Mouse (Mus musculus): ENCODE data around the gene Myo18b. TPM values are rescaled to one million over a fixed set of nuclear protein-coding genes. Genes with fewer than 3 reads are reported as not detected.
A peak's percentile ranks its signal among the peaks of the same experiment; 100 is the strongest.

Gene Myo18b
- total RNA-seq, 2 experiments from 2014 or later: 309 to 349 TPM

GRCm38 (mm10) chr5:112877391-112878115 lies 18.6 kb downstream of the Myo18b start:
- no peak for DNase-seq (ENCODE audit: low spot score)

- DNase-seq (ENCODE audit: low spot score): peak; percentile 48
Measured at GRCm38 (mm10) chr5:112876846-112877390, 19.2 kb downstream of the Myo18b start.

- DNase-seq (ENCODE audit: low spot score): no peak
Measured at GRCm38 (mm10) chr5:112872999-112873398, 23.2 kb downstream of the Myo18b start.

DNA sequence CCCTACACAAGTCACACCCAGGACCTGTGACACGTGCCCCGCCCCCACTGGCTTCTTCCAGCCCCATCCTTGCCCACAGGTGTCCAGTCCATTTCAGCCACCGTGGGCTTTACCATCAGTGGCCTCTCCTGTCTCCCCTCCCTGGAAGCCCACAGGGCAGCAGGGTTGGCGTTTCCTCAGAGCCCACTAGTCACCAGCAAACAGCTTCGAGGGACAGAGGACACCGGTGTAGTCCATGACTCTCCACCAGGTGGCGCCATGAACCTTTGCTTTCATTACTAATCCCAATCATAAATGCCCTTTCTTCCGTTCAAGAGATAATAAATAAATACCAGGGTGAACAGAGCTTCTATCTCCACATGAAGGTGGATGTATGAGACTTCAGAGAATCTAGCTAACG lies 25.4 kb downstream of the Myo18b start:
- peak; percentile 75 for DNase-seq (ENCODE audit: low spot score)

DNA sequence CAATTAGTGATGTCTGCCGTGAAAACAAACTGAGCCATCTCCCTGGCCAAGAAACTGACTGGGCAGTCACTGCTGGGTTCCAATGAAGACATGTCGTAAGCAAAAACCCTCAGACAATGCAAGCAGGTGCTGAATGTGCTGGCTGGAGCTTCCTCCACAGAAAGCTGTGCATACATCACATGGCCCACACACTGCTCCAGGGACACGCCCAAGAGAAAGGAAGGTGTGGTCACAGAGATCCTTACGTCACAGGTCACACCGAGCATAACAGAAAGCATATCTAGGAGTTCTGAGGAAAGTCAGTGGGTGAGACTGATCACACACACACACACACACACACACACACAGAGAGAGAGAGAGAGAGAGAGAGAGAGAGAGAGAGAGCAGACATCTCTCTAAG lies 27.5 kb downstream of the Myo18b start:
- DNase-seq (ENCODE audit: low spot score): no peak

DNA sequence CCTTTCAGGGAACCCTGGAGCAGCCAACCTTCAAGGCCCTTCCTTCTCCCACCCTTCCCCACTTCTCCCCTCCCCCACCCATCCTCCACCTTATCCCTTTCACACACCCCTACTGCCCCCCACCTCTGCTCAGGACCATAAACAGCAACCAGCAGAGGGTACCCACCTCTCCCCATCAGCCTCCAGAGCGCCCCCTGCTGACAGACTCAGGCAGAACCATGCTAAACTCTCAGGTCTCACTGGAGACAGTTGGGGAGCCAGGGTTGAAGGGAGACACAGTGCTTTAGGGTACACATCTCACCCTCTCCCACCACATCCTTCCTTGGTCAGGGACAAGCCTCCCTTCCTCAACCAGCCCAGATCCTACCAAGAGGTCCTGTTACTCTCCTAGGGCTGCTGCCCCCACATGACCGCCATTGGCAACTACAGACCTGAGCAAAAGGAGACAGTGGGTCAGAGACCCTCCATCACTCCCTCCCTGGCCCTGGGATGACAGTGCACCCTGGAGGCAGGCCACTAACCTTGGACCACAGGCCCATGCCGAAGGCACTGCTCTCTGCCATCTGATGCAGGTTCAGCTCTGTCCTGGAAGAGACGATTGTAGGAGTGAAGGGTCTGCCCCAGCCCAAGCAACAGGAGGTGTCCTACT lies 31.3 kb downstream of the Myo18b start:
- no peak for DNase-seq (ENCODE audit: low spot score)

DNA sequence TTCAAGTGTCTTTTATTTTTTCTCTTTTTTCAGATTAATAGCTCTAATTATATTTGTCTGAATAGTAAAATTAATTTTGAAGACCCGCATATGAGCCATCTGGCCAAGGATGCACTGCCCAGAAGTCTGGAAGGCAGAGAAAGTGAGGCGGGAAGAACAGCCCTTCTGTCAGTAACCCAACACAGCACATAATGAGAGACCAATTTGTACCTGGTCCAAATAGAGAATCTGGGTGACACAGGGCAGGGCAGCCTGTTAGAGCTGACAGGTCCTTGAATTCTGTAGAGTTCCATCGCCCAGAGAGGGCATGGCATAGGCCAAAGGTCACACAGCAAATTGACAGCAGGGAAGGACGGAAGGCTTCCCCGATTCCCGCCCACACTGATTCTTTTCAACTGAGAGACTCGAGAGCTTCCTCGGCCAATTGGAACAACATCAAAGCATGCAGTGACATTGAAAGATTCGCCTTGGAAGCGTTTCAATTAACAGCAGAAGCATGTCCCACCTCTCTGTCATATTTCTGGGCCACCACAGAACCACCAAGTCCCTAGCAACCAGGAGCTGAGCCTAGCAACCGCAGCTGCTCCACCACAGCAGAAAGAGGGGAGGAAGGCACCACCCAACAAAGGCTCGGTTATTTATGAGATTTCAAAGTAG lies 36.7 kb downstream of the Myo18b start:
- DNase-seq (ENCODE audit: low spot score): no peak

DNA sequence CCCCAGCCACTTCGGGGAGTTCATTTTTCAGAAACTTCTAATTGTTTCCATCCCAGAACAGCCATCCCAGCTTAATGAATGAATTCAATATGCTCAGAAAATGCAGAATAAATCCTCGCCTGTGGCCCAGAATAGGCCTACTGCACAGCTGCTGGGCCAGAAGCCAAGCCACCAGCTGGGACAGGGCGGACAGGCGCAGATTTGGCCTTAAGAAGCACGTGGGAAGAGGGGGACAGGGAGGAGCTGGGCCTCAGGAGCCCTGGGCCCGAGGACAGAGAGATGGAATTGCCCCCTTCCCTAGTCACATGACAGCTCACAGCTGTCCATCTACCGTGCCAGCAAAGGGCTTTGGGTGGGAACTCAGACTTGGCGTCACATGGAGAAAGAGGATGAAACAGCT lies 43.0 kb downstream of the Myo18b start:
- DNase-seq (ENCODE audit: low spot score): peak; percentile 82

DNA sequence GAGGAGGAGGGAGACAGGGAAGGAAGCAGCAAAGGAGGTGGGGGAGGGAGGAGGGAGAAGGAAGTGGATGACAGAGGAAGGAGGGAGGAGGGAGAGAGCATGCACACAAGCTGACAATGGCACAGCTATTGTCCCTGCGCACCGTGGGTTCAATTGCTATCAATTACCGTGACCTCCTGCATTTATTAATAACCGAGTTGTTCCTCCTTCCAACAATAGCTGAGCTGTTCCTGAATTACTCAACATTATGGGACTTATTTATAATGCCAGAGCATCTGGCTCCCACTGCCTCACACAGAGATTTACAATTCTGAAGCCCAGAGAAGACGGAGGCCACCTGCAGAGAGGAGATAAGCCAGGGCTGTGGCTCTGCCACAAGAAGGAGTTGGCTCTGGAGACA lies 44.8 kb downstream of the Myo18b start:
- DNase-seq (ENCODE audit: low spot score): no peak

DNA sequence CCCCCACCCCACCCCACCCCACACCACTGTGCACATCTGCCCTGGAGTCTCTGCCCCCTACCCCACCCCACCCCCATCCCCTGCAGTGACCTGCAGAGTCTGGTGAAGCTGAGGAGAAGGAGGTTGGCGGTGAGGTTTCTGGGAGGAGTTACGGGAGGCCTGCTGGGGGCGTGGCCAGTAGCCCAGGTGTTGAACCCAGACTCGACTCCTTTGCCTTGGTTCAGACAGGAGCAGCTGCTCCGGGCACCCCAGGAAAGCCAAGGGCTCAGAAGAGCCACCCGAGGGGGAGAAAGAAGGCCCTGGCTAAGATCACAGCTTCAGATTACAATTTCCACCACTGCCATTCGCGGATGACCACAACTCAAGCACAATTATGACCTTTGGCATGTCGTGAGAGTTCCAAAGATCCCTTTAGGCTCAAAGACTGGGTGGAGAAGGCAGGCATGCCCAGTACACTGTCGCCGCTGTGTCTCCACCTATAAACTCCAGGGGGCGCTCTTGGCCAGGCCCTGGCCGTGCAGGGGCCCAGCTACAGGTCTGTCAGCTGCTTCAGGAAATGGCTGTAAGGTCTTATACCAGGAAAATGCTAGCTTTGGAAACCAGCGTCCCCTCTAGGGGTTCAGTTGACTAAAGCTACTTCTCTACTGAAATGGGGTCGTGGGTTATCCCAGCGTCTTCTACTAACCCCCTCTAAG lies 47.4 kb downstream of the Myo18b start:
- peak; percentile 52 for DNase-seq (ENCODE audit: low spot score)

GRCm38 (mm10) chr5:112847985-112848542 lies 48.1 kb downstream of the Myo18b start:
- no peak for DNase-seq (ENCODE audit: low spot score)

GRCm38 (mm10) chr5:112846146-112846545 lies 50.0 kb downstream of the Myo18b start:
- DNase-seq (ENCODE audit: low spot score): no peak

GRCm38 (mm10) chr5:112844460-112844859 lies 51.7 kb downstream of the Myo18b start:
- no peak for DNase-seq (ENCODE audit: low spot score)

DNA sequence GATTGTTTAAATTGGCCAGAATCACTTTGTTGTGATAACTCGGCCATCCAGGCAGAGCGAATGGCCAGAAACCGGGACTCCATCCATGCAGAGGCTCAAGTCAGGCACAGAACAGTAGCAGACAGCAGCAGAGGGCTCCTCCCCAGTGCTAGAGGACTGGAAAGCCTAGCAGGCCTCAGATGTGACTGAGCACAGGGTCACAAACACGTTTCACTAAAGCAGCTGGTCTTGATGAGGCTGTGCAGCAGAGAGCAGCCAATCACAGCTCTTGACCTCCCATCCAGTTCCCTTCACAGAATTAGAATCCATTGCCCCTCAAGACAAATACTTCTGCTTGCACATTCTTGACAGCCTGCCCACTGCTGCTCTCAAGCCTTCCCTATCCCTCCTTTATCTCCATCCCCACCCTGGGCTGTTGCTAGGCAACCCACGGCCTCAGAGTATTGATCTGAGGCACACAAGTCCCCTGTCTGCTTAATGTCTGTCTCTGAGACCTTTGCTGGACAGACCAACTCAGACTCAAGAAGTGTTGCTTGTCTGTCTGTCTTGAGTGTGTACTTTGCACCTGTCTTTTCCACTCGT lies 52.4 kb downstream of the Myo18b start:
- DNase-seq (ENCODE audit: low spot score): no peak

DNA sequence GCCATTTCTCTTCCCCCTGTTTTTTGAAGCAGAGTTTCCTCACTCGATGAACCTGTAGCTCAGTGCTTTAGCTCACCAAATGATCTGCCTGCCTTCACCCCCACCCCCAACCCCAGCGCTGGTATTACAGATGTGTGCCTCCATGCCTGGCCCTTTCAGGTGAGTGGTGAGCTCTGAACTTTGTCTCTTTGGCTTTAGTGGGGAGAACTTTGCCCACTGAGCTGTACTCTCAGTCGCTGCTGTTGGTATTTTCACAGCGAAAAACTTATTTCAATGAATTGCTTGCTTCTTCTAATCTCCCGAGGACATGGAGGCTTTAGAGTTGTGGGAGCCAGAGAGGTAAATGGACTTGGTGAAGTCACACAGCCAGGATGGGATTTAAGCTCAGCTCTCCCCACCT lies 53.5 kb downstream of the Myo18b start:
- DNase-seq (ENCODE audit: low spot score): no peak

DNA sequence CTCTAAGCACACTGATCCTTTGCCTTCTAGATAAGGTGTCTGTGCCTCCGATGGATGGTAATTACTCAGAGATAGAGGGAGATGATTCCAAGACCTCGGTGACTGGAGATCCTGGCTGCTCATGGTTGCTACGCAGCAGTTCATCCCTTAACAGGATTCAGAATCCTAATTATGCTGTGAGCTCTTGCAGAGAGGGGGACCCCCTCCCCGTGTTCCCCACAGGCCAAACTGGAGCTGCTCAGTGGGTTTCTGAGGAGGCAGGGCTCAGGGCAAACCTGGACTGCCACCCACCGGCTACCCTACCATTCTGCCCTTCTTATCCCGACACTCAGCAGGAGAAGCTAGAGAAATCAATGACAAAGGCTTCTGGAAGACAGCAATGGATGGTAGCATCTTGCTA lies 54.3 kb downstream of the Myo18b start:
- DNase-seq (ENCODE audit: low spot score): no peak

DNA sequence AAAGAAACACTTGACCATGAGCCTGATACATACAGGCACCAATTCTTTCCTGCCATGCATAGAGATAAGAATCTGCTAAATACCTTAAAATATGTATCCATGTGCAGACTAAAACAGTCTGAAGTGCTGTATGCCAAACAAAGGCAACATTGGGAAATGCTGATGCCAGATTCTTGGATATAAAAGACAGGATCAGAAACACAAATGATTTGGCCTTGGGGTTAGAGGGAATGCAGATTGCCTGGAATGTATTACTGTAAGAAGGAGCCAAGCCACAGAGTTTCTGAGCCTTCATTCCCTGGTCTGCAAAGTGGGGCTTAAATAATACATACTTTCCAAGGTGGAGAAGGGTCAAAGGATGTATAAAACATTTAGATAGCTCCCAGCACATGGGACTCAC lies 61.3 kb downstream of the Myo18b start:
- no peak for DNase-seq (ENCODE audit: low spot score)

- no peak for DNase-seq (ENCODE audit: low spot score)
Measured at GRCm38 (mm10) chr5:112833866-112834265, 62.3 kb downstream of the Myo18b start.

DNA sequence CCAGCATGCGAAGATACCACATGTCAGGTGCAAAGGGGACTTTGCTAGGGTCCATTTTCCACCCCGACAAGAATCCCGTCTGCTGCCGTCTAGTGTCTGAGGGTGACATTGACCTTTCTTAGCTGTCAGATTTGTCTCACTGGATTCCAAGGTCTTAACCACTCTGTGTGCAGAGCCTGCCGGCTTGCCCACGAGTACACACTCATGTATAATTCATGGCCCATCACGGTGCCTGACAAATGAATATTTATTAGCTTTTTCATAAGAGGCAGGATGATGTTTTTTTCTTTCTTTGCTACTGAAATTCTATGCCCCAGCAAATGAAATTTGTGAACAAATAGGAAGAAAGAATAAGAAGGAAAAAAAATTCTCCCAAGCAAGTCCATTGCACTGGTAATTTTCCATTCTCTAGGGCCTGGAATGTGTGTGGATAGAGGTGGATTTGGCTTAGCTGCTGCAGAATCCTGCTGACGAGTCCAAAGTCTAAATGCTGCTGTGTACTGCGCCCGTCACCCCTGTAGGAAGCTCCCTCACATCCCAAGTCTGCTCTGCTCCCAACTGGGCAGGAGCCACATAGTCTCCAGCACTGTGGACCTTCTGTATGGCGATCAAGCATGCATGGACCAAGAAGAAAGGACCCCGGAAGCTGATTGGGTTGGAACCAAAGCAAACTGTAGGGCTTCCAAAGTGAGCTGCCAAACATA lies 70.9 kb downstream of the Myo18b start:
- no peak for DNase-seq (ENCODE audit: low spot score)

DNA sequence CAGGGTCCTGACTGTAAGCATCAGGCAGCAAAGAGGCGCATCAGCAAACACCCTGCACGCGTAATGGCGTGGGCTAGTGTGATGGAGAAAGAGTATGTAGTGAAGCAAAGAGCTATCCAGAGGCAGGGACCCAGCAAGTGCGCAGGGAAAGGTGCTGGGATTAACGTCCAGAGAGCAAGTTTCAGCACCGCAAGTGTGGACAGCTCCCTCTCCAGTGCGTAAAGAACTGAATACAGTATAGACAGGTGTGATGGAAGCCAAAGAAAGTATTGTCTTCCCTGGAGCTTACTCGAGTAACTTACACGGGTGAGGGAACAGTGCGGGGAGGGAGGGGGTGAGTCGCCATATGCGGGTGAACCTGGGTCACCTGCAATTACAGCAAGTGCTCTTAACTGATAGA lies 71.8 kb downstream of the Myo18b start:
- peak; percentile 12 for DNase-seq (ENCODE audit: low spot score)

GRCm38 (mm10) chr5:112822426-112822825 lies 73.7 kb downstream of the Myo18b start:
- DNase-seq (ENCODE audit: low spot score): no peak
